Mouse (Mus musculus) spleen, postnatal 14 days (tissue): ENCODE measurements around the gene Gba.
"Not testable (repeated sequence)": the region's sequence is repeated elsewhere in the genome, so short reads cannot be mapped to it uniquely, and the experiment has no call there.

ENCODE experiments used
- DNase-seq, 2 experiments: peaks; one replicate each; pipeline ENCODE4 v3.0.0; 2021 to 2022; ENCODE audit warnings: low spot score in 2 of 2

Gene Gba

DNA sequence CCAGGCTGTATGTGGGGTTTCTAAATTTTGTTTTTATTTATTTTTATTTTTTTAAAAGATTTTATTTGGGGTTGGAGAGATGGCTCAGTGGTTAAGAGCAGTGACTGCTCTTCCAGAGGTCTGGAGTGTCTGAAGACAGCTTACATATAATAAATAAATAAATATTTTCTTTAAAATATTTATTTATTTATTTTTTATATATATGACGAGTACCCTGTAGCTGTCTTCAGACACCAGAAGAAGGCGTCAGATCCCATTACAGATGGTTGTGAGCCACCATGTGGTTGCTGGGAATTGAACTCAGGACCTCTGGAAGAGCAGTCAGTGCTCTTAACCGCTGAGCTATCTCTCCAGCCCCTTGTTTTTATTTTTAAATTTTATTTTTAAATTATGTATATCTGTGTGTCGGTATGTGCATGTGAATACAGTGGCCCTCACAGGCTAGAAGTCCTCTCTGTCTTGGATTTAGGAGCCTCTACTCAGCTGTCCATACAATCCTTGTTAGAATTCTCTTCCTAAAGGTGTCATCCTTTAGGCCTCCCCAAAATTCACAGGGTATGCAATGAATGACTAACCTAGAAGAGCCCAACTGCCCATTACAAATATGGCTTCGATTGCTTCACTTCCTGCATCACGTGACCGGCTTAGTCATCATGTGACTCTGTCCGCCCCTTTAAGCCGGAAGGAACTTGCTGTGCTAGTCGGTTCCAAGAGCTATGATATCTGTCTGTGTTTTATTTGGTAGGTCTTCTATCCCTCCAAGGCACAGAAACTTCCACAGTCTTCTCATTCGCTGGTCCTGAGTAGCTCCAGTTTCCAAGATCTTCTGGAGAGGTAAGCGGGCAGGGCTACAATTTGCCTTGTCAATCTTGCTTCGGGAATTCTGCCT is at the start of gene Gba:
Gba (plus strand) TSS at position 676 of the 889 bp plus-strand sequence.
- DNase-seq: peak; percentile 65 to 78

DNA sequence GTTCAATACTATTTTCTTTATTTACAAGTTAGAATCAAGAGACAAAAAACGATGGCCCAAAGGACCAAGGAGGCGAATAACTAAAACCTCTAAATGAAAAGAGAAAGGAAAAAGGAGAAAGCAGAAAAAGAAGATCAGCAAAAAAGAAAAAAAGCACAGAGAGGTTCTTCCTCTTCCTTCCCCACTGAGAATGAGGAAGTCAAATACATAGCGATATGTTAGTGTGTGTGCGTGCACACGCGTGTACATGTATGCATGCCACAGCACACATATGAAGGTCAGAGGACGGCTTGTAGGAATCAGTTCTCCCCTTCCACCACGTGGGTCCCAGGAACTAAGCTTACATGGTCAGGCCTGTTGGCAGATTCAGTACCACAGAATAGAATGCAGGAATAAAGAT is 45.8 kb upstream of the Gba start:
- no peak for DNase-seq

DNA sequence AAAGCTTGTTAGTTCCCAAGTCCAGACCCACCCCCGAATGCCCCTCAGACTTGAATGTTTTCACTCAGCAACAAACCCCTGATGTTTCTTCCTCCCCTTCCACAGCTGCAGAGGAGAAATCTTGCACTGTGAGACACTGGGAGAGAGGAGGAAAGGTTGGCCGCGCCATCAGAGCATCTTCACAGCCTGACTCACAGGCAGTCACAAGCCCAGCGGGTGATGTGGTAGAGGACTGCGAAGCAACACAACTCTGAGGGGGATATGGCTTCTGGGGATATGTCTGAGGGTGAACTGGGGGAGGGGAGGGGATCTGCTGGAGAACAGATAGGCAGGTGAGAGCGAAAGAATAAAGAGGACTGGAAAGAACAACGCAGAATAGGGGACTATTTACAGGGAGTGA is 44.1 kb upstream of the Gba start:
- DNase-seq: no peak

DNA sequence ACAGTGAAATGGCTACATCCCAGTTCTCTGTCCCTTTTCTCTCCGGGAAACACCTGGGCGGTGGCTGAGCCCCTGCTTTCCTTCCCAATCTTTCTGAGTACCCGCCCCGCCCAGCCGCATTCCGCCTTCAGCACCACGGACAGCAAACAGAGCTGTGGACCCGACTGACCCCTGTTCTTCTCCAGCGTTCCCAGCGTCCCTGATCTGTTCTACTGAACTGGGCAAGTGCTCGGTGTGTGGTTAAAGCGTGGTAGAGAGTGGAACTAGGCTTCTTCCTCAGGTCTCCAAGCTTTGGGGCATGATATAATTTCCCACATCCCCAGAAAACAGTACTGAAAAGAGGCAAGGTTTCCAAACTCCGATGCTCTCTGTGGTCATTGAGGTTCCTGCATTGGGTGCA is 43.5 kb upstream of the Gba start:
- DNase-seq: peak in 1 of 2 experiments; percentile 38

DNA sequence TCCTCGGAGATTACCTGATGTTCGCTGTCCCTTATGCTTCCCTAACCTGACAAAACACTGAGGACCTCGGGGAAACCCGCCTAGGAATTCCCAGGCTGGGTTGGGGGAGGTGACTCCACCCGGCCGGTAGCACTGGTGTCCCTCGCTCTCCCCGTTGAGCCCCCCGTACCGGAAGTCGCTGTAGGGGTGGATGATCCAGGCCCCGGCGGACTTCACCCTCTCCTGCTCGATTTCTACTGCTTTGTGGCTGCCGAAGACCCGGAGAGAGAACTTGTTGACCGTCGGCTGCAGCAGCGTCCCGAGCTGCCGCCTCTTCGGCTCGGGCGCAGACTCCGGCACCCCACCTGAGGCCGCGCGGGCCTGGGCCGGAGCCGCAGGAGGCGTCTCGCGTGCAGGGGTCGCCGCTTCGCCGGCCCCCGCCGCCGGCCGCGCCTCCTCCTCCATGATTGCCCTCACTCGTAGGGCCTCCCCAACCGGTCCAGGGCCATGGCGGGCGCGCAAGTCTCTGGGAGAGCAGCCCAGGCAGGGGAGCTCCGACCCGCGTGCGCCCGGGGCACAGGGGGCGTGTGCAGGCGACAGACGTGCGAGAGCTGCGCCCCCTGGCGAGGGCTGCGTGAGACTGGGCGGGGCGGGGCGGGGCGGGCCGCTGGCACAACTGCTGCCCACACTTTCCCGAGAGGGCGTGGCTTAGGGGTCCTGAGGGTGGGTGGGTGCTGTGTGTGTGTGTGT is 42.9 kb upstream of the Gba start, which contains the start of gene Hcn3:
Hcn3 (minus strand) TSS at position 581 of the 729 bp plus-strand sequence.
- DNase-seq: peak in 1 of 2 experiments; percentile 66

DNA sequence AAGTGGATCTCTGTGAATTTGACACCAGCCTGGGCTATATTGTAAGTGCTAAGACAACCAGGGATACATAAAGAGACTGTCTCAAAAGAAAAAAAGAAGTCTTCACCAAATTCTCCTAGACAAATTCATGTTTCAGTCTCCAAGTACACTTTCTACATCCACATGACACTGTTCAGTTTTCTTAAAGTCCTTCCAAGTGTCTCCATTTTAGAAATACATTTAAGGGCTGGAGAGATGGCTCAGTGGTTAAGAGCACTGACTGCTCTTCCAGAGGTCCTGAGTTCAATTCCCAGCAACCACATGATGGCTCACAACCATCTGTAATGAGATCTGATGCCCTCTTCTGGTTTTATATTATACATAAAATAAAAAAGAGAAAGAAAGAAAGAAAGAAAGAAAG is 41.5 kb upstream of the Gba start:
- DNase-seq: not testable (repeated sequence)

DNA sequence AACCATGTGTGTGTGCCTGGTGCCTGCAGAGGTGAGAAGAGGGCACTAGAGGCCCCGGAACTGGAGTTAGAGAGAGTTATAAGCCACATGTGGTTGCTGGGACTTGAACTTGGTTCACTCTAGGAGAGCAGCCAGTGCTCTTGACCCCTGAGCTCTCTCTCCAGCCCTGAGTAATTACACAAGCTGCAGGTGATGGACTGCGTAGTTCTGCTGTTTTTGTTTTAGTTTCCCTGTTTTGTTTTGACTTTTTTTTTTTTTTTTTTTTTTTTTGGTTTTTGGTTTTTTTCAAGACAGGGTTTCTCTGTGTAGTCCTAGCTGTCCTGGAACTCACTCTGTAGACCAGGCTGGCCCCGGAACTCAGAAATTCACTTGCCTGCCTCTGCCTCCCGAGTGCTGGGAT is 40.9 kb upstream of the Gba start:
- DNase-seq: no peak

DNA sequence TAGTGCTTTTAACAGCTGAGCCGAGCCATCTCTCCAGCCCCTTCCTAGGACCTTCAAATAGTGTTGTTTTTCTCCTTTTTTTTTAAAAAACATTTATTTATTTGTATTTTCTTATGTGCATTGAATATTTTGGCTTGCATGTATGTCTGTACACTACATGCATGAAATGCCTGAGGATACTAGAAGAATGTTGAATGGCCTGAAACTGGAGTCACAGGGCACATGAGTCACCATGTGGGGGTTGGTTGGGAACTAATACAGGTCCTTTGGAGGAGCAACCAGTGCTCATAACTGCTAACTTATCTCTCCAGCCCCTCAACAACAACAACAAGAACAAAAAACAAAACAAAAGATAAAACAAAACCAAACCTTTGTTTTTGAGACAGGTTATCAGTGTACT is 39.6 kb upstream of the Gba start:
- DNase-seq: no peak

DNA sequence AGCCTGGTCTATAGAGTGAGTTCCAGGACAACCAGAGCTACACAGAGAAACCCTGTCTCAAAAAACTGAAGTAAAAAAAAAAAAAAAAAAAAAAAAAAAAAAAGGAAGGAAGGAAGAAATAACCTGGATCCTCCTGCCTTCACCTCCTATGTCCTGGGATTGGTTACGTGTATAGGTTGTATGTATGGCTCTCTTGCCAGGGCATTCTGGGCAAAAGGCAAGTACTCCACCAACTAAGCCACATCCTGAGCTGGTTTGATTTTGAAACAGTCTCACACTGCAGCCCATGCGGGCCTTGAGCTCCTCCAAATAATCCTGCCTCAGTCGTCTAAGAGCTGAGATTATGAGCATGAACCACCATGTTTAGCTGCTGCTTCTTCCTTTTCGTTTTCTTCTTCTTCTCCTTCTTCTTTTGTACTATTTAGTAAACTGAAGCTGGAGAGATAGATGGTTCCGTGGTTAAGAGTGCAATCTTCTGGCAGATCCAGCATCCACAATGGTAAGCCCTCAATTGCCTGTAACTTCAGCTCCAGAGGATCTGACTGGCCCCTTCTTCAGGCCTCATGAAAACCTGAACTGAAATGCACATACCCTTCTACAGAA is 39.0 kb upstream of the Gba start:
- DNase-seq: no peak

DNA sequence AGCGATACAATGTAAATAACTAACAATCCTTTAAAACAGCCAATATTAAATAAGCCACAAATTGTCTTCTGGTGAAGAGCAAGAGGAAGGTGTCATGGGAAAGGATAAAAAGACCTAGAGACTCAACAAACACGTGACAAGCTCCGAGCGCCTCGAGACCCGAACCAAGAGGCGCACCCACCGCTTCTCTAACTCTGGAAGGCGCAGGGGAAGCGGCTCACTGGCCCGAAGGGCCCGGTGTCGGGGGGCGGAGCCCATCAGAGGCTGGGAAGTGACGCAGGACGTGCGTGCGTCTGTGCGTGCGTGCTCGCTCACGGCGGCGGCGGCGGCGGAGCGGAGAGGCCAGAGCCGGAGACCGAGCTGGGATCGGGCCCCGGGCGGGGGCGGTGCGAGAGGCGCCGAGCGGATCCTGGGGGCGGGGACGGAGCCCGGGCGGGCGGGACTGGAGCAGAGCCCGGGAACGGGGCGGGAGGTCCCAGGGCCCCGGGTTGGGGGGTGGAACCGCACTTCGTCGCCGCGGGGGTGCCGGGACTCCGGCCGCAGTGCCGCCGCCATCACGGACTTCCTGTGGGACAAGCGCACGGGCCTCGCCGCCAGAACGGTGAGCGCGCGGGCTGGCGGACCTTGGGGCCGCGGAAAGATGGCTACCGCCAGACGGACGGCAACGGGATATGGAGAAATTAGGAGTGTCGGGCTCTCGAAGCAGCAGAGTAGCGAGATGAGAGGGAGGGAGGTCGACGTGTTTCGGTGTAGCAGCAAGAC is 38.0 kb upstream of the Gba start, which contains the start of gene Clk2:
Clk2 (plus strand) TSS at position 290 of the 762 bp plus-strand sequence.
- DNase-seq: peak; percentile 92 to 95

DNA sequence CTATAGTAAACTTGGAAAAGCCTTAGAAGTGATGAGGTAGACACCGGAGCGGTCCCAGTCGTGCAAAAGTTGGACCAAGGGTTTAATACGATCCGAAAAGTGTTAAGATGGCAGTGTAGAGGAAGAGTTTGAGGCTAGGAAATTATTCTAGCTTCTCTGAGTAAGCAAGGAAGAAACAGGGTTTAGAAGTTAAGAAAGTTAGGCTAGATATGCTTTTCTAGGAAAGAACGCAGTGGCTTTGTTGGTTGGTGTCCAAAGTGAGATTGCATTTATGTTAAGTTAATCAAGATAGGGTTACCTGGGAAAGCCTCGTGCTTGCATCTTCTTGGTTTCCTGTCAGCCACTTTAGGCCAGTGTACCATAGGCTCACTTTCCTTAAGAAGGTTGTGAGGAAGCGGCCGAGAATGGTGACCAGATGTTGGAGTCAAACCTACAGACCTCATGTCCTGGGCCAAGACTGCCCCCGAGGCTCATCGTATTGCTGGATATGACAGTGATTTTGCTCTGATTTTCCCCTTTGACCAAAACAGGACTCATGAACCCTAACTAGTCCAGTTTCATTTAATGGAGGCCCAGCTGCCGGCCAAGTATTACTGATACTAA is 37.4 kb upstream of the Gba start:
- DNase-seq: no peak

DNA sequence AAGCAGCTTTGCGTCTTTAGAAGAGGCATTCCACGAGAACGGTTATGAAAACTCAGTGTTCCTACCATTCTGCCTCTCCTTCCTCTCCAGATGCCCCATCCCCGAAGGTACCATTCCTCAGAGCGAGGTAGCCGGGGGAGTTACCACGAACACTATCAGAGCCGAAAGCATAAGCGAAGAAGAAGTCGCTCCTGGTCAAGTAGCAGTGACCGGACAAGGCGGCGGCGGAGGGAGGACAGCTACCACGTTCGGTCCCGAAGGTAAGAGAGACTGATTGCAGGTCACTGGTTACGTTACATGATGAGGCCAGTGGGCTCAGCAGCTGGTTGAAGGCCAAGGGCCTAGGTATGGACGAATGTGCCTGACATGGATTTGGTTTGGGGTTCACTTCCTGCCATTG is 35.8 kb upstream of the Gba start:
- no peak for DNase-seq

DNA sequence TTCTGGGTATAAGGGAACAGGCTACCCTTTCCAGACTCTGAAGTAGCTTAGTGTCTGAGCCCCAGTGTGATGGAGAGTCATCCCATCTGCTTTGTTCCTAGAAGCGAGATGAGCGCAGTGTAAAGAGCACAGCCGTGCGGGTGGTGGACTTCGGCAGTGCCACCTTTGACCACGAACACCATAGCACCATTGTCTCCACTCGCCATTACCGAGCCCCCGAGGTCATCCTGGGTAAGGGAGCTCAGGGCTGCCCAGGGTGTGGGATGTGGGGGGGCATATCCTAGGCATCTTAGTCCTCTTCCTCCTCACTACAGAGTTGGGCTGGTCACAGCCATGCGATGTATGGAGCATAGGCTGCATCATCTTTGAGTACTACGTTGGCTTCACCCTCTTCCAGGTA is 27.9 kb upstream of the Gba start:
- no peak for DNase-seq

DNA sequence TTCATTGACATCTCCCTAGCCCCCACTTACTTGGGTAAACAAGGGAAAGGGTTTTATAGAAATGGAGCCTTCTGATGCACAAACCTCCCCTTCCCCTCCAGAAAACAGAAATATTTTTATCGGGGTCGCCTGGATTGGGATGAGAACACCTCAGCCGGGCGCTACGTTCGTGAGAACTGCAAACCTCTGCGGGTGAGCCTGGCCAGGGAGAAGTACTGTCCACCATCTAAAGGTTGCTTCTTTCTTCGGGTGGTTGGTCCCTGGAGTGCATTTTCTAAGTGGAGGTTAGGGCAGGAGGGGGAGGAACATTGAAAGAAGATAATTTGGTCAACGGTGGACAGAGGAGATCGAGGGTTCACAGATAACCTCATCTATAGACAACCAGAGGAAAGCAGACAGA is 27.2 kb upstream of the Gba start:
- no peak for DNase-seq

DNA sequence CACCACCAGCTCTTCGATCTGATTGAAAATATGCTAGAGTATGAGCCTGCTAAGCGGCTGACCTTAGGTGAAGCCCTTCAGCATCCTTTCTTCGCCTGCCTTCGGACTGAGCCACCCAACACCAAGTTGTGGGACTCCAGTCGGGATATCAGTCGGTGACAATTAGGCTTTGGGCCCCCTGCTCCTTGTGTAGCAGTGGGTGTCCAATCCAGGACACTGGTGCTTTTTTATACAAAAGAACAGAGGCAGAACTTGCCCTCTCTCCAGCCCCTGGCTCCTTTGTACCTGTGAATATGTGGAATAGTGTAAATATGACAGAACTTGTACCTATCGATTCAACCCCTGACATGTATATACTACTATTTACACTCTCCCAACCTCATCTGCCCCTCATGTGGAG is 26.3 kb upstream of the Gba start:
- DNase-seq: no peak

DNA sequence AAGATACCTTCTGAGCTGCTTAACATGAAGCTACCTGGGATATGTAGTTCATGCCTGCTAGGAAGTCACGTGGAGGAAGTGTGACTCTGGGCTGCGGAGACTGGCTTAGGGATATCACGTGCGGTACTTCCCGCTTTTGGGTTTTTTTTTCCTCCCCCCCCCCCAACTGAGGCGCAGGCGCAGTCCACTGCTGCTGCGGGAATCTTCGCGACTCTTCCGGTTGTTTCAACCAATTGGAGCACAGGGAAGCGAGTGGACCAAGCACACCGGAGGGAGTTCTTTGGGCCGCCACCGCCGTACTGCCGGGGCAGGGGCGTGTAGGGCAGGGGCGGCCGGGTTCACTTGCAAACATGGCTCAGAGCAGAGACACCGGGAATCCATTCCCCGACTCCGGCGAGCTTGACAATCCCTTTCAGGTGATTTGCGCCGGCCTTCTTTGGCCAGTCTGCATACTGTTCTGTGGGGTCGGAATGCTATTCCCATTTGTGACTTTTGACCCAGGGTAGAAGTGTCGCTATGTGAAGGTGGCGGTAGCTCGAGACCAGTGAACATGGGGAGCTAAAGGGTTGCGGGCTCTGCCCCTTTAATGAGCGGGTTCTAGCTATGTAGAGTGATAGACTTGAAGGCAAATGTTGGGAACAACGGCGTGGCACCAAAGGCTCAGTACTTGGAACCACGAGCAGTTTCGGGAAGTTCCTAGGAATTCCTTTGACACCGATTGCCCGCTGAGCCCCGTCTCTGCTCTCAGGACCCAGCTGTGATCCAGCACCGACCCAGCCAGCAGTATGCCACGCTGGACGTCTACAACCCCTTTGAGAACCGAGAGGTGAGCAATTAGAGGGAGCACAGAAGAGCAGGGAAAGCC is 25.3 kb upstream of the Gba start, which contains the start of gene Scamp3:
Scamp3 (plus strand) TSS at position 232 of the 865 bp plus-strand sequence.
- peak; percentile 49 to 69 for DNase-seq

DNA sequence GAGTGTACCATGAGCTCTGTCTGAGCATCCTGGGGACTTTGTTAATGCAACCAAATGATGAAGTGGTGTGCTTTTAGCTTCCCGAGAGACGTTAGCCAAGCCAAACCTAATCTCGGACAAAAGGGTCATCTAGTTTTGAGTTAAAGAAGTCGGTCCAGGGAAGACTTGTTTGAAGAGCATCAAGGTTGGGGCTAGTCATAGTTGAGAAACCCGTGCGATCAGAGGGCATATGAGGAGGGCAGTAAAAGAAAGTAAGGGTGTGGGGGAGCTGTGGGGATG is 24.7 kb upstream of the Gba start:
- no peak for DNase-seq

DNA sequence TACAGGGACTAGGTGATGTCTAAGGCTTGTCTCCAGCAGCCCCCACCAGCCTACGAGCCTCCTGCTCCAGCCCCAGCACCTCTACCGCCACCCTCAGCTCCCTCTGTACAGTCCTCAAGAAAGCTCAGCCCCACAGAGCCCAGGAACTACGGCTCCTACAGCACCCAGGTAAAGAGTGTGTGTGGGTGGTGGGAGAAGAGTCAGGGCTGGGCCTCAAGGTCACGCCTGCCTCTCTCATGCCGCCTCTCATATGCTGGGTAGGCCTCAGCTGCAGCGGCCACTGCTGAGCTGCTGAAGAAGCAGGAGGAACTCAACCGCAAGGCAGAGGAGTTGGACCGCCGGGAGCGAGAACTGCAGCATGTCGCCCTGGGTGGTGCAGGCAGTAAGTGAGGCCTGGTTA is 23.7 kb upstream of the Gba start:
- no peak for DNase-seq

DNA sequence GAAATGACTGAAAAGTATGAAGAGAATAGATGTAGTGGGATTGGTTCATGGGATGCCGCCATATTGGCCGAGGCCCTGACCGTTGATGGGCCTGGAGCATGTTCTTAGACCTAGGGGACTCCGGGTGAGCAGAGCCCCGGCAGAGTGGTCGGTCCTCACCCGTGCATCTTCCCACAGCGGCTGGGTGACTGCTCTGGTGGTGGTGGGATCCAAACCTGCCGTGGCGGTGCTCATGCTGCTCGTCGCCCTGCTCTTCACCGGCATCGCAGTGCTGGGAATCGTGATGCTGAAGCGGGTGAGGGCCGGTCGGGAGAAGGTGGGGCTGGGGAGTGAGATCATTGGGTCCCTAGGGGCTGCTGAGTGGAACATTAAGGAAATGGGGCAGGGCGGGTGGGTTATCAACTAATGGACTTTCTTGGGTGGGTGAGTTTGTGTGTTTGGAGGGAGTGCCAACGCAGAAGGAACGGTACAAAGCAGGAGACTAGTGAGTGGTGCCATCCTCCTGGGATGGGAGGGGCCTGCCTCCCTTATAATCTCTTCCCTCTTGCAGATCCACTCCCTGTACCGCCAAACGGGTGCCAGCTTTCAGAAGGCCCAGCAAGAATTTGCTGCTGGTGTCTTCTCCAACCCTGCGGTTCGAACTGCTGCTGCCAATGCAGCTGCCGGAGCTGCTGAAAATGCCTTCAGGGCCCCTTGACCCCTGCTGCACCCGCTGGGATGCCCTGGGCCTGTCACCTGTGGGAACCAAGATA is 20.8 kb upstream of the Gba start:
- DNase-seq: no peak
